Mouse (Mus musculus) cerebellum, adult 9-11 months (tissue): ENCODE data around the gene Tbxas1.

Source experiments
- DNase-seq: peaks from one replicate; pipeline ENCODE4 v3.0.0; 2022

Tbxas1 gene

DNA sequence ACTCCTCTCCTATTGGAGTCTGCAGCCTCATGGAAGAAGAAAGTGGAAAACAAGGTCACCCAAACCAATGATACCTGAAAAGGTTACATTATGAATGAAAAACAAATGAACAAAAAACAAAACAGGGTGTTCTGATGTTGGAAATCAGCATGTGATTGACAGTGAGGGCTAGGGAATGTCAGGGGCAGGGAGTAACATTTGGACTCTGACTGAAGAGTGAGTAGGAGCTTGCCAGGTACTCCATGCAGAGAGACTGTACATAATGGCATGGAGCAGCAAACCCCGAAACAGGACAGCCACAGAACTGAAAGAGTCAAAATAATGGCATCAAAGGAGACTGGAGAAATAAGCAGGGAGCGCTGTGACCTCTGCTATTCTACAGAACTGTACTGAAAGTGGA lies 14.9 kb upstream of the Tbxas1 start:
- DNase-seq, result no peak

- DNase-seq, result no peak
These were observed 11.6 kb upstream of the Tbxas1 start for GRCm38 (mm10) chr6:38863595-38863994.

DNA sequence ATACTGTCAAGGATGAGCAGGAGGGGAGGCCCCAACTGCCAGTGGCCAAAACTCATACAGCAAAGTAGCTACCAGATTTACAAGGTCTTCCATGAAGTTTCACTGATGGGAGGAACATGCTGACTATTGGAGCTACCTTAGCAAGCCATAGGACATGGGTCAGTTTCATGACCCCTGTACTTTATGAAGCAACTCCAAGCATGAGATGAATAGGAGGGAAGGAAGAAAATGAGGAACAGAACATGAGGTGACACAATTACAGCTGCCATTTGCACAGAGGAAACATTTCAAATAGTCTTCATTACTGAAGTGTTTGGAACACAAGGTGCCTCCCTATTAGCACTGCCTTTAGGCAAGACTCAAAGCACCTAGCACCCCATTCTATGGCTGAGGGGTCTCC lies 9.4 kb upstream of the Tbxas1 start:
- DNase-seq, result no peak

DNA sequence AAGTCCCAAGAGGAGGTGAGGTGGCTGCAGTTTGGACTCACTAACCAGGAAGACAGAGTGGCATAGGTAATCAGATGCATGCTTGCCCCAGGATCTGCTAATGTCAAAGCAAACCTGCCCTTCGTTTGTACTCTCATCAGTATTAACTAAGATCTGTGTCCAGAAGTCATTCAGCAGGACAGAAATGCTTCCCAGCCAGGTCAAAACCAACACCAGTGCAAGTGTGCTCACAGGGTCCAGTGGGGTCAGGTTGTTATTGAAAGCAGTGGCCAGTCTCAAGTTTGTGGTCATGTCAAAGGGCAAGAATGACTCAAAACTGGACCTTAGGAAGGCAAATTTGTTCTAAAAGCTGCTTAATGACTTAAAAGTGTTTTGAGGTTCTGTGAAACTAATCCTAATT lies 8.8 kb upstream of the Tbxas1 start:
- DNase-seq, result no peak

- no peak for DNase-seq
These were observed 8.4 kb upstream of the Tbxas1 start for GRCm38 (mm10) chr6:38866761-38867160.

- DNase-seq, result no peak
These were observed 7.9 kb upstream of the Tbxas1 start for GRCm38 (mm10) chr6:38867291-38867690.

DNA sequence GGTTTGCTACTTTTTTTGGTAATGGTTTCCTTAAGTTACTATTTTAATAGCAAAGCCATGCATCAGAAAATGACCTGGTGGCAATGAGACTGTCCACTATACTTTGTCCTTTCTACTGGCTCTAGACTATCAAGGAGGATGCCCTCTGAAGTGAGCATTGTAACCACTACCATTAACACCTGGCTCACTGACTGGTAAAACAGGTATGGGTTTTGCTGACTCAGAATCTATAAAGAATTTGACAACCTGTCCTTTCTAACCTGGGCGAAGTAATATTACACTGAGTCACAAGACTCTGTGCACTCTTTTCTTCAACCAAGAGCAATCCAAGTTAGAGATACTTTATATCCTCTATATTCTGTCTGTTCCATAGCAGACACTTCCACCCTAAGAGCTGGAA lies 6.2 kb upstream of the Tbxas1 start:
- no peak for DNase-seq

DNA sequence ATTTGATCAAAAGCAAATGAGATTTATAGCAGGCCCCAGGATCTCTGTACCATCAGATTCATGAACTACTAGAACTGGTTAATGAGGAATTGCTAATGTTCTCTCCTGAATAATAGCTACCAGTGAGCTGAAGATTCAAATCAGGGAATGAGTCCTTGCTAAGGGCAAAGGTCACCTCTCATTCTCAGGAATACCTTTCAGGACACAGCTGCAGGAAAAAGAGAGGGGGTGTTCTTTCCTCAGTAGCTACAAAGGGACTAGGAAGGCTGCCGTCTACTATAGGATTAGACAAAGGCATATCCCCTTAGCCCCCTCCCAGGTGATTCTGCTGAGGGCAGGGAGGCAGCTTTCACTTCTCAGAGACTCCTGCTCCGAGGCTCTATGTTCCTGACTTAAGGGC lies 5.1 kb upstream of the Tbxas1 start:
- no peak for DNase-seq

DNA sequence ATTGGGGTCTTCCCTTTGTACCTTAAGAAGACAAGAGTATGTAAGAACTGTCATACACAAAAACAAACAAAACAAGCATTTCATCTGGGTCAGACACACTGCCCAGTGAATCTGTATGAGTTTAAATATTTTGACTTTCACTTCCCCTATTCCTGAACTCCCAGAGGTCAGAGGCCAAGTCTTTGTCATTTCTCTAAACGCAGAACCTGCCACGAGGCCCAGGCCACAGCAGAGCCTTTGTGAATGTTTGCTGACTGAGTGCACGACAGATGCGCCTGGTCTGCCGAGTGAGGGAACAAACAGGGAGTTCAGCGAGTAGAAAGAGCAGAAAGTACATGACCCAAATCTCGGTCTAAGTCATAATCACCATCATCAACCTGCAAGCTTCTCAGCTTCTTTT lies 4.2 kb upstream of the Tbxas1 start:
- DNase-seq, result no peak

DNA sequence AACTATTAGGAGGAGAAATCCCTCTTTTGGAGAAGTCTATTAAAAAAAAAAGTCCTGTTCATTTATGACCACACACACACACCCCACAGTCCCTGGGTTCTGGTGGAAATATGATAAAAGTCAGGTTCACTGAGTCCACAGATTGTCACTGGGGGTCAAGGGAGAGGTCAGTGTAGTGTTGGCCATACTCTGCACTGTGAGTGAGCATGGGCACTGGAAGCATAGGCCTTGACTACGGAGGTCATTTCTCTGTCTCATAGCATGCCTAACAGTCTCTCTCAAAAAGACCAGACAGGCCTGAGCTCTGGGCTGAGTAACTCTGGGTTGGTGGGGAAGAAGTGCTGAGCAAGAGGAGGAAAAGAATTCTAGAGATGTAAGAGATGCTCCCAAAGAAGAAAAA lies 1.9 kb upstream of the Tbxas1 start:
- no peak for DNase-seq

DNA sequence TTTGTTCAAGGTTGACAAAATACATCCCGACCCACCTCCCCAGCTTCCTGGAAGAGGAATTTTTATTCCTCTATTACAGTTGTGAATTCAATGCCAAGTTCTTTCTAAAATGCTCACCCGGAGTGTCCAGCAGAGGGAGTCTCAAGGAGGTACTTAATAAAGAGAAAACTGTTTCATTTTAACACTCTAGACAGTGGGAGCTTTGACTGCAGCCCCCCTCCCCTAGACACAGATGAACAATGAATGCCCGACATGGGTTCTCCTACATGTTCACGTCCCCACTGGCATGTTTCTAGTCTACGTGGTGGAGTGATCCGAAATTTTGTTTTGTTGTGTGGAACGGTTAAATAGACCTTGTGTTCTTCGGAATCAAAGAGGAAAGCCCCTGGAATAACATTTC lies 1.2 kb upstream of the Tbxas1 start:
- peak; percentile 51 for DNase-seq

- no peak for DNase-seq
These were observed 493 bp upstream of the Tbxas1 start for GRCm38 (mm10) chr6:38874565-38875257.

DNA sequence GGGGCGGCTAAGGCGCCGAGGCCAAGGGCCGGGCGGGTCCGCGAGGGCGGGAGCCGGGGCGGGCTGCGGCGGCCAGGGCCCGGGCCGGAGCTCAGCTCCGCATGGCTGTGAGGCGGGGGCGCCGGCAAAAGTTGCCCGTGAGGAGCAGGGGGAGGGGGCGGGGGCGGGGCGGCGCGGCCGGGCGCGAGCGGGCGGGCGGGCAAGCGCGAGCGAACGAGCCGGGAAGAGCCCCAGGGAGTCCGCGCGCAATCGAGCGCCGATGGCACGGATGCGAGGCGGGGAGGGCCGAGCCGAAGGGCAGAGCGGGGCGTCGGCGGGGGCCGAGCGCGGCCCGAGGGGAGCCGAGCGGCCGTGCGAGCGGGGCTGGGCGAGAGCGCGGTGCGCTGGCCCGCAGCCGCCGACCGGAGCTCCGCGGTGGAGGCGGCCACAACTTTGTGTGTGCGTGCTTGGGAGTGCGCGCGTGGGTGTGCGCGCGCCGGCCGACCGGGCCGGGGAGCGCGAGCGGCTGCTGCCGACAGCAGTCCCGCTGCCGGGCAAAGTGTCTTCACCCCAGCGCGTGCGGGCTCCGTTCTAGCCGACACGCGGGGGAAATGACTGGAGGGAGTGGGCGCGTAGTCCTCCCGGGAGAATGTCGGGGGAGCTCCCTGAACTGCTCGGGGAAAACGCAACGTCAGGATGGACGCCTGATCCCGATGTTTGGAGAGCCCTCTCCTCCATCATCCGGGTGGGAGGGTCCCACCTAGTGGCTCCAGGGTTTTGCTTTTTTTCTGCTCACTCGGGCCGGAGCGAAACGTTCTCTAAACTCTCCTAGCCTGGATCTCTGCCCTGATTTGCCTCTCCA lies 1.1 kb downstream of the Tbxas1 start, which contains the start of gene Hipk2:
TSS of gene Hipk2 (minus strand) at position 95 of the 841 bp plus-strand sequence.
- peak; percentile 79 for DNase-seq

GRCm38 (mm10) chr6:38877674-38878073 lies 2.5 kb downstream of the Tbxas1 start:
- DNase-seq, result no peak

DNA sequence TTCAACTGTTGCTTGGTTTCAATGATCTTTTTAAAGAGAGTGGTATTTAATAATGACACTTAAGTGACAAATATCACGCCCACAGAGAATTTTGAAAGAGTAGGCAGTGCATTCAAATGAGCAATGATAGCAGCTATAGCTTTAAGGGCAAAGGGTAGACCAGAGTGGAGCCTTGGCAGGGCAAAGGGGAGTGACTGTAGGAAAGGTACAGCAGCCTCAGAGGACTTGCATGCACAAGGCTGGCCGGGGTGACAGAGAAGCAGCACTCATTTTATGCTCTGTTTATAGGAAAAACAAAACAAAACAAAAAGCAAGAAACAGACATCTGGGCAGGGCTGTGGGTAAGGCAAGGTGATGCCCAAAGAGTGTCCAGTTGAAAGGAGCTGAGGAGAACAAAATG lies 6.3 kb downstream of the Tbxas1 start:
- no peak for DNase-seq

GRCm38 (mm10) chr6:38881975-38882374 lies 6.8 kb downstream of the Tbxas1 start:
- DNase-seq, result no peak

DNA sequence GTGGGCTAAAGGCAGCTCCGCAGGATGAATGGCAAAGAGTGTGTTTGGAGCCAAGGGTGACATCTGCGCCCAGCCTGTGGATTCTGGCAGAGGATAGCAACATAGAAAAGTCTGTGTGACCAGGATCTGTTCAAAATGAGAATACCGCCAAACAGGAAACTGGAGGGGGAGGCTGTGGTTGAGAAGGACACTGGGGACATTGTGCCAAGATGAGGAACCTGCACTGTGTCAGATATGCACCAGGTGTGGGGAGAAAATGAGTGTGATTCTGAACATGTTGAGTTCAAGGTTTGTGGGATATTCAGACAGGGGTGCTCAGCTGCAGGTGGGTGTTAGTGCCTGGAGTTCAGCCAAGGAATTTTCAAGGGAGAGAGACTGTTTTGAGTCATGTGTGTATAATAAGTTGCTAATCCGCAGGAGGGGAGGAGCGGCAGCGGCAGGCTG lies 7.5 kb downstream of the Tbxas1 start:
- peak; percentile 66 for DNase-seq

GRCm38 (mm10) chr6:38884482-38884881 lies 9.3 kb downstream of the Tbxas1 start:
- DNase-seq, result no peak

- no peak for DNase-seq
These were observed 9.9 kb downstream of the Tbxas1 start for GRCm38 (mm10) chr6:38885132-38885531.

- no peak for DNase-seq
These were observed 12.2 kb downstream of the Tbxas1 start for GRCm38 (mm10) chr6:38887436-38887835.

DNA sequence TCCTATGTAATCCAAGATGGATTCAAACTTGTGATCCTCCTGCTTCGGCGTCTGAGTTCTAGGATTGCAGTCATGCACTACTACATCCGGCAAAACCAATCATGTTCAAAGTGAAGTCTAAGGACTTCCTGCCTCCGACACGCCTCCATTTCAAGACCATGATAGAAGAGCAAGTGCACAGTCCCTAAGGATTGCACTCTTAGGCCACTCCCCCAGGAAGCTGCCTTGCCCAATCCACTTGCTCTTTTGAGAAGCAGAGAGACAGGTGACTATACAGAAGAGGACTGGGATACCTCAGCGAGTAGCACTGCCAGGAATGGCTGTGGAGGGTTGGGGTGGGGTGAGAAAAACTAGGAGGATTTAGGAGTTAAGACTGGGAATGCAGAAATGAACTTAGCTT lies 14.0 kb downstream of the Tbxas1 start:
- no peak for DNase-seq

GRCm38 (mm10) chr6:38892017-38892416 lies 16.8 kb downstream of the Tbxas1 start:
- no peak for DNase-seq

DNA sequence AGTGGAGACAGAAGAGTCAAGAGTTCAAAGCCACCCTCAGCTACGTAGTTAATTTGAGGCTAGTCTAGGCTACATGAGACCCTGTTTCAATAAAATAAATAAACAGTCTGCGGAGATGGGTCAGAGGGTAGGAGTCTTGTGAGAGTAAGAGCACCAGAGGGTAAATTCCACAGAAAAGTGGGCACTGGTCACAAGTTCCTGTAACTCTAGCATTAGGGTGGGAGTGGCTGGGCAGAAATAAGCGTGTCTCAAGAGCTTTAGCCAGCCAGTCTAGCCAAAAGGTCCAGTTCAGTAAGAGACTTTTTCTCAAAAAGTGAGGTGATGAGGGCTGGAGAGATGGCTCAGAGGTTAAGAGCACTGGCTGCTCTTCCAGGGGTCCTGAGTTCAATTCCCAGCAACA lies 18.4 kb downstream of the Tbxas1 start:
- no peak for DNase-seq

DNA sequence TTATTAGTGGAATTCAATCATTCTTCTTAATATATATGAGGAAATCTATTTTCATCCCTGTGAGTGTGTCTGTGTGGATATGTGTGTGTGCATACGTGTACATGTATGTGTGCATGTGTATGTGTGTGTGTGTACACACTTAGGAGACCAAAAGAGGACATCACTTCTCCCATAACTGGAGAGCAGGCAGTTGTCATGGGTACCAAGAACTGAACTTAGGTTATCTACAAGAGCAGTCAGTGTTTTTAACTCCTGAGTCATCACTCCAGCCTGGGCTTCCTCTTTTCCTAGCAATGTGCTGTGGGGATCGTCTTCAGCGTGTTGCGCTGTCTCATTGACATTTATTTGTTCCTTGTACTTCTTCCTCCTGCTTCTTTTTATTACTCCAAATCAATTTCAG lies 24.9 kb downstream of the Tbxas1 start:
- DNase-seq, result no peak
